Mouse (Mus musculus) adrenal gland, adult 18-20 months (tissue): ENCODE measurements at regions not wholly inside any gene's neighbourhood (a gene's known extent, or its start where the extent isn't known, plus 50 kb on each side); places are given as distances from the start of the nearest gene placed in this dataset.

Source experiments
- DNase-seq, 2 experiments: peaks; one replicate each; pipeline ENCODE4 v3.0.0; 2021 to 2022; ENCODE audit warnings: low spot score in 2 of 2

GRCm38 (mm10) chr9:102782926-102783850 lies 51.5 kb upstream of the Ryk start:
- peak in 1 of 2 experiments; percentile 51 for DNase-seq

DNA sequence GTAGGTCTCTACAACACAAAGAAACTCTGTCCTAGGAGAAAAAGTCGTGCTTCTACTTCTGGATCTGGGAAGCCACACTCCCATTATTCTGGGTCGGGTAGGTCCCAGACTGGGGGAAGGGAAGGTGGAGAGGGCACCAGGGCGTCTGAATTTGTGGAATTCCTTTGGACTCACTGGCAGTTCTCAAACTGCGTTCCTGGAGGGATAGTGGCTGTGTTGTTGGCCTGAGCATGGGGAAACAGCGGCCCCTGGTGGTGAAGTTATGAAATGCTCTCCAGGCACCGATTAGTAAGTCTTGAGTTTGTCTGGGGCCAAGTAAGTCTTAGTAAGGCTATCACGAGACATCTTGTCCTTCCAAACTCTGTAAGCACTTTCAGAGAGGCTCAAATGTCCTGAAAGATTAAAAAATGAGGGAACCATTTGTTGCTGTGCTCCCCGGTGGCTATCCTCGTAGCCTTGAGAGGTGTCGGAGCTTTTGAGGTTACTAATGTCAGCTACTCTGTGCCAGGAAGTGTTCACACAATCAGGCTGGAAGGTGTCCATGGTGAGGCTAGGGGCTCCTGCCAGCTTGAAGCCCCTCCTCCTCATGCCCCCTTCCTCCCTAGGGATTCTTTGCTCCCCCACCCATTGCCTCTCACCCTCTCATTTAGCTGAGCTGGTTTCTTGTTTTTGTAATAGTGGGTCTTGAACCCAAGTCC lies 50.2 kb upstream of the Ryk start:
- DNase-seq, result peak; percentile 92 to 95
